Mouse (Mus musculus): ENCODE results near the gene Itga7. TPM values are rescaled to one million over a fixed set of nuclear protein-coding genes. Genes with fewer than 3 reads are reported as not detected.

Itga7 gene
- total and polyA plus RNA-seq, 2 experiments from 2014 or later = 22.7 to 41.4 TPM

- peak; percentile 64 for ATAC-seq (ENCODE audit: insufficient read depth, low read depth)
- Histone ChIP-seq H3K27ac (ENCODE audit: low read depth) (peak within 1 kb of the TSS; percentile 49; the same call in 1 of the 2 replicates), H3K36me3 (replicated peaks; ENCODE audit: control insufficient read depth, insufficient read depth, low read length) (no peaks in the 10 kb centered on the region), H3K4me1 (ENCODE audit: control insufficient read depth, insufficient read depth) (peaks cover 20% of the 10 kb centered on the region), H3K9ac (replicated peaks; ENCODE audit: low read depth, low read length) (peak within 1 kb of the TSS; percentile 63), H3K27me3 (ENCODE audit: control insufficient read depth, insufficient read depth, low read length) (peaks cover 13% of the 10 kb centered on the region), H3K9me3 (replicated peaks; ENCODE audit: control insufficient read depth, low read length) (no peaks in the 10 kb centered on the region), H3K4me3 (ENCODE audit: low read depth, low read length) (peak within 1 kb of the TSS; percentile 54), H3K4me2 (ENCODE audit: low read depth, low read length) (peak within 1 kb of the TSS; percentile 74)
- 1% methylated on average over 59 of the region's 89 CpGs for WGBS
- TF ChIP-seq EP300 (IDR thresholded peaks at IDR 0.05; ENCODE audit: low read depth) (no peak), CTCF (IDR thresholded peaks at IDR 0.05; ENCODE audit: low read depth) (no peak)
- DNase-seq (ENCODE audit: low spot score) = peak; percentile 51
These were observed 42.1 kb upstream of the Itga7 start, which contains the start of gene Gdf11 for GRCm38 (mm10) chr10:128891296-128892094. Gdf11 (minus strand) TSS chr10:128891718.

GRCm38 (mm10) chr10:128892246-128892645 lies 41.4 kb upstream of the Itga7 start:
- TF ChIP-seq EP300 (IDR thresholded peaks at IDR 0.05; ENCODE audit: low read depth) = no peak
- no peak for TF ChIP-seq CTCF (IDR thresholded peaks at IDR 0.05; ENCODE audit: low read depth)
- H3K4me1 ChIP-seq (ENCODE audit: control insufficient read depth, insufficient read depth) = peaks cover 20% of the 10 kb centered on the region
- H3K9me3 ChIP-seq (replicated peaks; ENCODE audit: control insufficient read depth, low read length) = no peaks in the 10 kb centered on the region
- peaks cover 19% of the 10 kb centered on the region for H3K27me3 ChIP-seq (ENCODE audit: control insufficient read depth, insufficient read depth, low read length)
- no peak for DNase-seq (ENCODE audit: low spot score)
- ATAC-seq (ENCODE audit: insufficient read depth, low read depth) = no peak
- 3% methylated on average over 9 of the region's 9 CpGs for WGBS
- H3K9ac ChIP-seq (replicated peaks; ENCODE audit: low read depth, low read length) = peak overlapping the region; percentile 63; the same call in 1 of the 2 replicates
- H3K27ac ChIP-seq (ENCODE audit: low read depth) = no peak overlapping the region
- H3K4me2 ChIP-seq (ENCODE audit: low read depth, low read length) = peak overlapping the region; percentile 74
- no peaks in the 10 kb centered on the region for H3K36me3 ChIP-seq (replicated peaks; ENCODE audit: control insufficient read depth, insufficient read depth, low read length)
- H3K4me3 ChIP-seq (ENCODE audit: low read depth, low read length) = peak overlapping the region; percentile 54

- Histone ChIP-seq H3K27me3 (ENCODE audit: control insufficient read depth, insufficient read depth, low read length) (peaks cover 22% of the 10 kb centered on the region), H3K27ac (ENCODE audit: low read depth) (no peak overlapping the region), H3K4me2 (ENCODE audit: low read depth, low read length) (peak overlapping the region; percentile 45), H3K4me1 (ENCODE audit: control insufficient read depth, insufficient read depth) (0 out of 2 replicates have a peak, but pooled peaks cover 7% of the 10 kb centered on the region), H3K9ac (replicated peaks; ENCODE audit: low read depth, low read length) (0 out of 2 replicates have a peak overlapping the region, but pooled peaks have one; percentile 3), H3K36me3 (replicated peaks; ENCODE audit: control insufficient read depth, insufficient read depth, low read length) (no peaks in the 10 kb centered on the region), H3K9me3 (replicated peaks; ENCODE audit: control insufficient read depth, low read length) (no peaks in the 10 kb centered on the region), H3K4me3 (ENCODE audit: low read depth, low read length) (peak overlapping the region; percentile 5; the same call in 1 of the 2 replicates)
- DNase-seq (ENCODE audit: low spot score) = peak; percentile 83
- TF ChIP-seq CTCF (IDR thresholded peaks at IDR 0.05; ENCODE audit: low read depth) (peak; percentile 79), EP300 (IDR thresholded peaks at IDR 0.05; ENCODE audit: low read depth) (no peak)
- under 1% methylated on average over 9 of the region's 9 CpGs for WGBS
- peak; percentile 62 for ATAC-seq (ENCODE audit: insufficient read depth, low read depth)
These were observed 38.2 kb upstream of the Itga7 start for GRCm38 (mm10) chr10:128895437-128895836.

- Histone ChIP-seq H3K4me1 (ENCODE audit: control insufficient read depth, insufficient read depth) (0 out of 2 replicates have a peak, but pooled peaks cover 7% of the 10 kb centered on the region), H3K36me3 (replicated peaks; ENCODE audit: control insufficient read depth, insufficient read depth, low read length) (no peaks in the 10 kb centered on the region), H3K4me2 (ENCODE audit: low read depth, low read length) (peak overlapping the region; percentile 45), H3K9me3 (replicated peaks; ENCODE audit: control insufficient read depth, low read length) (no peaks in the 10 kb centered on the region), H3K27me3 (ENCODE audit: control insufficient read depth, insufficient read depth, low read length) (peaks cover 22% of the 10 kb centered on the region), H3K4me3 (ENCODE audit: low read depth, low read length) (peak overlapping the region; percentile 5; the same call in 1 of the 2 replicates), H3K27ac (ENCODE audit: low read depth) (no peak overlapping the region), H3K9ac (replicated peaks; ENCODE audit: low read depth, low read length) (peak overlapping the region; percentile 3; the same call in 1 of the 2 replicates)
- WGBS = 10% methylated on average over 17 of the region's 17 CpGs
- ATAC-seq (ENCODE audit: insufficient read depth, low read depth) (peak; percentile 47), DNase-seq (ENCODE audit: low spot score) (peak; percentile 27)
- TF ChIP-seq CTCF (IDR thresholded peaks at IDR 0.05; ENCODE audit: low read depth) = no peak
These were observed 37.5 kb upstream of the Itga7 start for GRCm38 (mm10) chr10:128895952-128896693.

- H3K9ac ChIP-seq (replicated peaks; ENCODE audit: low read depth, low read length) = no peak overlapping the region
- ATAC-seq (ENCODE audit: insufficient read depth, low read depth) (no peak), DNase-seq (ENCODE audit: low spot score) (no peak)
- H3K27me3 ChIP-seq (ENCODE audit: control insufficient read depth, insufficient read depth, low read length) = peaks cover 22% of the 10 kb centered on the region
- no peak overlapping the region for H3K4me2 ChIP-seq (ENCODE audit: low read depth, low read length)
- no peak overlapping the region for H3K27ac ChIP-seq (ENCODE audit: low read depth)
- no peaks in the 10 kb centered on the region for H3K9me3 ChIP-seq (replicated peaks; ENCODE audit: control insufficient read depth, low read length)
- no peaks in the 10 kb centered on the region for H3K36me3 ChIP-seq (replicated peaks; ENCODE audit: control insufficient read depth, insufficient read depth, low read length)
- no peak overlapping the region for H3K4me3 ChIP-seq (ENCODE audit: low read depth, low read length)
- TF ChIP-seq EP300 (IDR thresholded peaks at IDR 0.05; ENCODE audit: low read depth) (no peak), CTCF (IDR thresholded peaks at IDR 0.05; ENCODE audit: low read depth) (no peak)
- WGBS = 55% methylated on average over 1 of the region's 1 CpGs
- 0 out of 2 replicates have a peak, but pooled peaks cover 7% of the 10 kb centered on the region for H3K4me1 ChIP-seq (ENCODE audit: control insufficient read depth, insufficient read depth)
These were observed 36.8 kb upstream of the Itga7 start for GRCm38 (mm10) chr10:128896807-128897206.

Measured in heart, postnatal 0 days (tissue).